Mouse (Mus musculus) kidney, postnatal 0 days (tissue): Measurements from ENCODE around the gene Ppp1r9a. TPM values are rescaled to one million over a fixed set of nuclear protein-coding genes. Genes with fewer than 3 reads are reported as not detected.

Experiments used
- ATAC-seq: fragments of 200-750 bp; cut with Nextera tagmentation; replicated peaks from 2 replicates; pipeline ENCODE4 v1.8.0; 2017; ENCODE audit warnings: low read depth, moderate number of reproducible peaks, moderate TSS enrichment, moderate library complexity; ENCODE audit not compliant: low FRiP score
- DNase-seq: peaks from one replicate; pipeline ENCODE4 v3.0.0-alpha.2; 2016; ENCODE audit warnings: low spot score
- H3K27ac ChIP-seq: fragments of 300-500 bp; sonication (generic); 2 replicates; pipeline ENCODE4 v1.5.1; 2014; ENCODE audit warnings: mild to moderate bottlenecking
- H3K27me3 ChIP-seq: fragments of 300-500 bp; sonication (generic); 2 replicates; pipeline ENCODE4 v1.6.1; 2014; ENCODE audit warnings: low read length, mixed read lengths; ENCODE audit not compliant: insufficient read depth
- H3K36me3 ChIP-seq: fragments of 300-500 bp; sonication (generic); 2 replicates; pipeline ENCODE4 v1.6.1; 2014; ENCODE audit warnings: low read length, mixed read lengths; ENCODE audit not compliant: insufficient read depth
- H3K4me1 ChIP-seq: fragments of 300-500 bp; sonication (generic); replicated peaks from 2 replicates; pipeline ENCODE4 v1.6.1; 2014; ENCODE audit warnings: antibody characterized with exemption, low read length, mixed read lengths; ENCODE audit not compliant: insufficient read depth
- H3K4me2 ChIP-seq: fragments of 300-500 bp; sonication (generic); 2 replicates; pipeline ENCODE4 v1.6.1; 2014; ENCODE audit warnings: mild to moderate bottlenecking, low read length, moderate library complexity, mixed read lengths
- H3K4me3 ChIP-seq: fragments of 300-500 bp; sonication (generic); replicated peaks from 2 replicates; pipeline ENCODE4 v1.5.1; 2014; ENCODE audit warnings: low read depth, low read length
- H3K9ac ChIP-seq: fragments of 300-500 bp; sonication (generic); 2 replicates; pipeline ENCODE4 v1.6.1; 2014; ENCODE audit warnings: low read depth, low read length
- H3K9me3 ChIP-seq: fragments of 300-500 bp; sonication (generic); replicated peaks from 2 replicates; pipeline ENCODE4 v1.6.1; 2016; ENCODE audit warnings: low read length, inconsistent platforms, mixed read lengths
- CTCF ChIP-seq: IDR thresholded peaks from 2 replicates; pipeline ENCODE4 v1.5.1; 2016; ENCODE audit warnings: antibody characterized with exemption, low read depth, mild to moderate bottlenecking, moderate library complexity
- WGBS: fragments of 180-500 bp; shearing (Covaris S2); extraction: QIAGEN DNeasy Blood & Tissue Kit; methylation state at CpG from one replicate; pipeline ENCODE4 v1.1.7; 2014; 5-methylcytosine and 5-hydroxymethylcytosine counted together
- polyA plus RNA-seq: library from polyadenylated mRNA; unstranded; fragments of >200 nt; fragmentation: Nextera tagmentation; extraction: Ambion mirVana; gene quantifications from 2 replicates; pipeline ENCODE4 v1.2.1, GENCODE M21; 2015

Ppp1r9a gene
- polyA plus RNA-seq, 1 experiment from 2014 or later: 8.2 TPM

- no peak overlapping the region for H3K27ac ChIP-seq
- H3K27me3 ChIP-seq: no peaks in the 10 kb centered on the region
- no peaks in the 10 kb centered on the region for H3K9me3 ChIP-seq
- H3K9ac ChIP-seq: no peak overlapping the region
- WGBS: 81% methylated on average over 15 of the region's 15 CpGs
- no peak for DNase-seq
- no peak for ATAC-seq
- H3K4me1 ChIP-seq: no peaks in the 10 kb centered on the region
- no peak overlapping the region for H3K4me3 ChIP-seq
- H3K36me3 ChIP-seq: no peaks in the 10 kb centered on the region
- TF ChIP-seq CTCF: no peak
- no peak overlapping the region for H3K4me2 ChIP-seq
Measured at GRCm38 (mm10) chr6:5119181-5119910, 216.6 kb downstream of the Ppp1r9a start.

GRCm38 (mm10) chr6:5120229-5120628, 217.5 kb downstream of the Ppp1r9a start:
- no peak overlapping the region for H3K27ac ChIP-seq
- H3K9me3 ChIP-seq: no peaks in the 10 kb centered on the region
- H3K9ac ChIP-seq: no peak overlapping the region
- no peaks in the 10 kb centered on the region for H3K36me3 ChIP-seq
- WGBS: 30% methylated on average over 3 of the region's 3 CpGs
- no peak overlapping the region for H3K4me2 ChIP-seq
- no peaks in the 10 kb centered on the region for H3K27me3 ChIP-seq
- no peak for TF ChIP-seq CTCF
- DNase-seq (no peak), ATAC-seq (no peak)
- H3K4me3 ChIP-seq: no peak overlapping the region
- no peaks in the 10 kb centered on the region for H3K4me1 ChIP-seq

DNA sequence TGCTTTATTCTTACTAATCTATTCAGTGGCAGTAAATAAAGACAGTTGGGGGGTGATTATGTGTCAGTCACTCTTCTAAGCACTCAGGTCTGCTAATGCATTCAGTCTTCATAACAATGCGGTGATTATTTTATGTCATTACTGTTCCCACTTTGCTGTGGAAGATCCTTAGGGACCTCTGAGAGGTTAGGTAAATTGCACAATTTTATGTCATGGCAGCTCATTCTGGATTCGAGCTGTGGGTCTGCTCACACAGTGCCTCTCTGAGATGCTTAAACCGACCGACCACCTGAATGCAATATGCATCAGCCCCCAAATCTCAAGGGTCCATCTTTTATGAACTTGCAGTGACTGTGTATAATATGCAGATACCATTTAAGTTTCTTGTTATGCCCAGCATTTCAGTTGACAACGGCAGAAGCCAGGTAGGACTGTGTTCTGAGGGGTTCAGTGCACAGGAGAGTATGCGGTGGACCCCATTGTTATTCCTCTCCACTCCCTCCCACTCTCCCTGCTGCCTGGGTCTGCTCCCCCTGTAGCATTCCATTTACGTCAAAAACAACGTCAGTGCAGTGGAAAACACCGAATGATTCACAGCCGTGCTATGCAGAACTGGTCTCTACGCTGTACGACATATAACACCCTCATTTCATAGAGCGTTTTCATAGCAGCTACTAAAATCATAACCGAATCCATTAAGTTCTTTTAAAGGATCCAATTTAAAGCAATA, 226.8 kb downstream of the Ppp1r9a start:
- Histone ChIP-seq H3K27ac (no peak overlapping the region), H3K4me2 (no peak overlapping the region), H3K27me3 (no peaks in the 10 kb centered on the region), H3K36me3 (no peaks in the 10 kb centered on the region), H3K4me1 (no peaks in the 10 kb centered on the region), H3K9ac (no peak overlapping the region), H3K4me3 (no peak overlapping the region), H3K9me3 (no peaks in the 10 kb centered on the region)
- no peak for TF ChIP-seq CTCF
- no peak for DNase-seq
- no peak for ATAC-seq
- WGBS: 80% methylated on average over 14 of the region's 14 CpGs

DNA sequence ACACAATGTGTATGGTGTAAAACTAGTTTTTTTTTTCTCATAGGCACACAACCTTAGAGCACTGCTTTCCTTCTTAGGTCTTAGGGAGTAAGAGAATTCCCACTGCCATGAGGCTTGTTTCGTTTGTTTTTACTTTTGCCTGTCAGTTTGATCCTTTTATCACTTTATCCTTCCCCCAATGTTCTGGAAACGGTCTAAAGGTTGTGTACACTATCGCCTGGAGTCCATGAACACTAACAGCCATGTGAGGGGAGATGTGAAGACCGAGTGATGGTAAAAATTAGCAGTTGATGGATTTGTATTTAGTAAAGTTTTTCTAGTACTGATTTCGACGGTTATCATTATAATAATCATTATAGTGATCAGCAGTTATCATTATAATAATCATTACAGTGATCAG, 232.3 kb downstream of the Ppp1r9a start:
- 64% methylated on average over 6 of the region's 6 CpGs for WGBS
- H3K36me3 ChIP-seq: 0 out of 2 replicates have a peak, but pooled peaks cover 2% of the 10 kb centered on the region

DNA sequence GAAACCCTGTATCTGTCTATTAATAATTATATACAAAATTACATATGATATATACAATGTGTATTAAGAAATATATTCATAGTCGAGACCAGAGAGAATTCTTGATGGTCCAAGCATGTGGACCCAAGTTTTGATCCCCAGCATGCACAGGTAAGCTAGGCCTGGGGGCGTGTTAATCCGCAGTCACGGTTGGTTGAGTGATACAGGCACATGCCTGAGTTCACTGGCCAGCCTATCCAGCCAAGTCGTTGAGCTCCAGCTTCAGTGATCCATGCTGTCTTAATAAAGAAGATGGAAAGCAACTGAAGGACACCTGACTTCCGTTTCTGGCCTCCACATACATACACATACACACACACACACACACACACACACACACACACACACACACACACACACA, 233.3 kb downstream of the Ppp1r9a start:
- no peak for ATAC-seq
- no peak overlapping the region for H3K27ac ChIP-seq
- no peak for TF ChIP-seq CTCF

More for the DNA sequence above, 232.3 kb downstream of the Ppp1r9a start:
- Histone ChIP-seq H3K27me3 (no peaks in the 10 kb centered on the region), H3K27ac (no peak overlapping the region), H3K9ac (no peak overlapping the region), H3K4me2 (no peak overlapping the region), H3K4me1 (no peaks in the 10 kb centered on the region), H3K4me3 (no peak overlapping the region), H3K9me3 (no peaks in the 10 kb centered on the region)
- TF ChIP-seq CTCF: no peak
- no peak for DNase-seq
- no peak for ATAC-seq

DNA sequence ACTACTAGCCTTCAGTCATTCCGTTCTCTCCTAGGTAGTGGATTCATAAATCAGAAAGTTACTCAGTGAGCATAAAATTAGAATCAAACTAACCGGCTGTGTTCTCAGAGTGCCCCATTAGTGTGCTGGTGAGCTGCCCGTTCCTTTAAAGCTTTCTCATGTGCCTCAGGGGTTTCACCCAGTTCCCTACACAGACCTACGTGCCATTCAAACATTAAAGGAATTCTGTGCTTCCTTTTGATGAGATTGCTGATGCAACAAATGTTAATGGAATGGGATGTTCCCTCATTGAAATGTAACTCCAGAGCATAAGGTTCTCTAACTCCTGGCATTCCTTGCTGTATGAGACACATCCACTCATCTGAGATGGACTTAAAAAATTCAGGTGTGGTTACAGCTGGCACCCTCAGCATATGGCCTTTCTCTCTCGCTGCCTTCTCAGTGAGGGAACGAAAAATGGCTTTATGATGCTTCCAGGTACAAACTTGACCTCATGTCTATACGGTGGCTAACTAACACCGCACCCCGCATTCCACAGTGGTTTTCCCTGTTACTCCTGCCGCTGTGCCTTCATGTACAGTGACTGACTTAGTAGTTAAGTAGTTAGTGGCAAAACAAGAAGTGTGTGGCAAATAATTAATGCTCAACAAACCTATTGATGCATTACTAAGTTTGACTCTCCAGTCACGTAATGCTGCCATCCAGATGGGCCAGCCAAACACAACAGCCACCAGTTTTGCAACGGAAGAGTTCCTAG, 236.3 kb downstream of the Ppp1r9a start:
- Histone ChIP-seq H3K4me3 (no peak overlapping the region), H3K9me3 (no peaks in the 10 kb centered on the region), H3K9ac (no peak overlapping the region), H3K27me3 (no peaks in the 10 kb centered on the region), H3K27ac (no peak overlapping the region), H3K36me3 (0 out of 2 replicates have a peak, but pooled peaks cover 2% of the 10 kb centered on the region), H3K4me1 (no peaks in the 10 kb centered on the region), H3K4me2 (no peak overlapping the region)
- DNase-seq (peak; percentile 9), ATAC-seq (peak; percentile 53)
- TF ChIP-seq CTCF: no peak
- 53% methylated on average over 12 of the region's 12 CpGs for WGBS

More for the DNA sequence above, 233.3 kb downstream of the Ppp1r9a start:
- H3K27me3 ChIP-seq: no peaks in the 10 kb centered on the region
- no peak for DNase-seq
- H3K9ac ChIP-seq: no peak overlapping the region
- no peak overlapping the region for H3K4me2 ChIP-seq
- WGBS: 60% methylated on average over 6 of the region's 6 CpGs
- H3K4me1 ChIP-seq: no peaks in the 10 kb centered on the region
- H3K36me3 ChIP-seq: 0 out of 2 replicates have a peak, but pooled peaks cover 2% of the 10 kb centered on the region
- H3K4me3 ChIP-seq: no peak overlapping the region
- H3K9me3 ChIP-seq: no peaks in the 10 kb centered on the region
